Mouse (Mus musculus) cerebellum, postnatal 4 days (tissue): ENCODE measurements at regions not wholly inside any gene's neighbourhood (a gene's known extent, or its start where the extent isn't known, plus 50 kb on each side); places are given as distances from the start of the nearest gene placed in this dataset.

Experiments used
- DNase-seq, 2 experiments: peaks; one replicate each; pipeline ENCODE4 v3.0.0; 2022; ENCODE audit warnings: low spot score in 2 of 2, mixed read lengths in 1 of 2

GRCm38 (mm10) chr3:35318348-35318747 is 435.6 kb upstream of the Atp11b start:
- DNase-seq = no peak

GRCm38 (mm10) chr3:35320844-35321393 is 433.0 kb upstream of the Atp11b start:
- DNase-seq = no peak

GRCm38 (mm10) chr3:35321991-35322390 is 431.9 kb upstream of the Atp11b start:
- DNase-seq = no peak

DNA sequence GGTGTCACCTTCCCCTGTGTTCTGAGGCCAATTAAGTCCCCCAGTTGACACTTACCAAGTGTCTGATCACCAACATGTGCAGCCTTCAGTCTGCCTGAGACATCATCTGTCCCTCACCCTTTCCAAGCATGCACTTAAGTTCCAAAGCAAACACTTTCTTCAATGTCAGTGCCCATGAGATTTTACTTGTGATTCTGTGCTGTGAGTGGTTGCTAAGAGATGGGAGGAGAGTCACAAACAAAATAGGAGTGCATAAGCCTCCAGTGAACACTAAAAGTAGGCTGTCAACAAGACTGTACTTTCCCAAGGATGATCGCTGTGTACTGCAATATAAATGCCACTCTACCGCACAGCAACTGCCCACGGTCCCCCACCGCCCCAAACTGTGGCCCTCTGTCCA is 431.0 kb upstream of the Atp11b start:
- no peak for DNase-seq

DNA sequence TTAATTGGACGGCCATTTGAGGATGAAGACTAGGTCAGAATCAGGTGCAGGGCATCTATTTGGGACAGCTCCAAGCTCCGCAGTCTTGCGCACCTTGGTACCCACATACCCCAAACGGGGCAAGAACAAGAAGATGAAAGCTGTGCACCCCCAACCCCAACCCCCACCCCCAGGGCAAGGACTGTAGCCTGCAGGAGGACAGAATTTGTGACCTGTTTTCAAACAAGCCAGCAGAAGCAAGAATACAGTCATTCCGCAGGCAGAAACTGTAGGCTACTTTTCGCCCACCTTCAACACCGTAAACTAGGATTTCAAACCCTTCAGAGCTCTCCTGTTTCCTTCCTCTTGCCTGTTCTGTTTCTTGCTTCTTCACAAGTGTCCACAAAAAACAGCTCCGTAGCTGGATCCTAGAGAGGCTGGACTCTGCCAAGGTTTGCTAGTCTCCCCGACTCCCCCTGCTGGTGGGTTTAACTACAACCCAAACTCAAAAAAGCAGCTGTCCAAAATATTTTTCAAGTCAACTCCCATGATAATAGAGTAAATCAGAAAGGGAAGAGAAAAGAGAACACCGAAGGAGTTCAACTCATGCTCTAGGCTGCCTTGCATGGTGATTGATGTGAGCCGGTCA is 430.3 kb upstream of the Atp11b start:
- DNase-seq = peak in 1 of 2 experiments; percentile 63

DNA sequence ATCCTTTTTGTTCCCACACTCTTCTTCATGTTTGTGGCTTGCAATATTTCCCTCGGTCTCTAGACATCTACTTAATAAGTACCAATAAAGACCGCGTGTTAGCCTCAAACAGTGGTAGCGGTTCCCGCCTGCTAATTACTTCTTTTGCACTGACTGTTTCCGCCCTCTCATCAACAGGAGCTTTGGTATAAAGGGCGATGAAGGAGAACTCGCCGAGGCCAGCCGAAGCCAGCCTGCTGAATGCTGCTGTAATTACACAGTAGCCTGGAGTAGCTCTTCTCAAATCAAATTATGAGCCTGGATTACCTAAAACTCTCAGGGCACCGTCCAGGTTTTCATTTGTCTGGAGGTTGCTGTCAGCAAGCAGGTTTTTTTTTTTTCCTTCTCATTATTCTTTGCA is 429.7 kb upstream of the Atp11b start:
- DNase-seq = no peak

- no peak for DNase-seq
Observed at GRCm38 (mm10) chr3:35332534-35333272, 421.2 kb upstream of the Atp11b start.

- no peak for DNase-seq
Observed at GRCm38 (mm10) chr3:35334017-35334416, 419.9 kb upstream of the Atp11b start.

DNA sequence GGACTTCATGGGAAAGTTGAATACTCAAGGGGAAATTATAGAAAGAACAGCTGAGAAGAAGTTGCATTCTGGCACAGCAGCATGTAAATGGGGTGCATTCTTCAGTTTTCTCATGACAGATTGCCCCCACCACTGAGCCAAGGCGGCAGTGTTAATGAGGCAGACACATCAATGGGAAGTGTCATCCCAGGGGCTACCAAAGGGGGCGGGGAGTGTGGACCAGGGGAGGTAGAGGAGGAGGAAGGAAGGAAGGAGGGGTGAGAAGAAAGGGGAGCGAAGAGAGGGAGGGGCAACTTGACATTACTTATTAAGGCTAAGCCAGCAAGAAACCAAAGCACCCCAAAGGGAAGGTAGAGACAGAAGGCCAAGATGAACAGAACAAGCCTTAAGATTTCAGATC is 419.4 kb upstream of the Atp11b start:
- DNase-seq = peak in 1 of 2 experiments; percentile 42

- no peak for DNase-seq
Observed at GRCm38 (mm10) chr3:35335837-35336236, 418.1 kb upstream of the Atp11b start.

DNA sequence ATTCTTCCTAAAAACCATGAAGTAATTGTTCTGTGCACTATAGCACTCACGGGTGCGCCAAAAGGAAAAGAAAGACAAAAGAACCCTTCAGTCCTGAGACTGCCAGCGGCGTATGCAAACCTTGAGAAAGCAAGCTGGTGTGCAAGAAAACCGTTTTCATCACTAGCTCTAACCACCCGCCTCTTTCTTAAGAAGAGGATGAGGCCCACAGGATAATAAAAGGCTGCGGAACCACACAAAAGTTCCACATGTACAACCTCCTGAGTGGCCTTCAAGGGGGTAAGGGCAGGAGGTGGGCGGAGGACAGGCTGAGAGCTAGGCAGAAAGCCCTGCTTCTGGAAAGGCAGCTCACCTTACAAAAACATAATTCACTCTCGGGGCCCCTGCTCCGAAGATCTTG is 413.4 kb upstream of the Atp11b start:
- no peak for DNase-seq

GRCm38 (mm10) chr3:35340935-35341800 is 412.7 kb upstream of the Atp11b start:
- peak; percentile 37 to 72 for DNase-seq

GRCm38 (mm10) chr3:35341840-35342239 is 412.1 kb upstream of the Atp11b start:
- no peak for DNase-seq

DNA sequence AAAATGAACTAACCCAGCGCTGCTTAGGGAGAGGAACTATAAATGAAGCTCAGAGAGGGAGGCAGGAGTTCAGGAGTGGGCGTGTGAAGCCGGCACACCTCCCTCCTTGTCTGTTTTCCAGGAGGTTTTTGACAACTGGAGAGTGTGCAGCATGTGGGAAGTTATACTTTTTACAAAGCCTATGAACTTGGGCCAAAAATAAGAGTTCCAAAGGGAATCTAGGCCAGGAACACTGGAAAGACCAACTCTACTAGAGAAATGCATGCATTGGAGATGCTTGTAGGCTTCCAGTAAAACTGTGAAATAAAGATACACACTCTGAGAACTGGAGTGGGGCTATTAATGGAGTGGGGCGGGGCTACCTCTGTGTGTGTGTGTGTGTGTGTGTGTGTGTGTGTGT is 411.3 kb upstream of the Atp11b start:
- DNase-seq = no peak

GRCm38 (mm10) chr3:35343936-35344335 is 410.0 kb upstream of the Atp11b start:
- DNase-seq = no peak

GRCm38 (mm10) chr3:35349114-35349513 is 404.8 kb upstream of the Atp11b start:
- DNase-seq = peak in 1 of 2 experiments; percentile 36

- DNase-seq = no peak
Observed at GRCm38 (mm10) chr3:35353442-35353841, 400.5 kb upstream of the Atp11b start.

DNA sequence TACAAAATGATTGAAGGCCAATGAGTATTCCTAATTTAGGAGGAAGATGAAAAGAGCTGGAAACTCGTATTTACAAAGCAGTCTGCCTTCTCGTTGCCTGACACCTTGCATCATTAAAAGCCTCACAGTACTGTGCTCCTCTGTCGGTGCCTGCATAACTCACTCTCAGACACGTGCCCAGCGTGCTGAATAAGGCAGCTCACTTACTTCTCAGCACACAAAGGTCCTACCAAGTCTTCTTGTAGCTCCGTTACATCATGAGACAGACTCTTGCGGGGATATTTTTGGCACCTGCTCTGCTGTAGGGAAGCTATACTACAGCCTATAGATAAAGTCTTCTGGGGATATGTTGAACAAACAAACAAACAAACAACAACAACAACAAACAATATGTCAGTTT is 400.0 kb upstream of the Atp11b start:
- no peak for DNase-seq

DNA sequence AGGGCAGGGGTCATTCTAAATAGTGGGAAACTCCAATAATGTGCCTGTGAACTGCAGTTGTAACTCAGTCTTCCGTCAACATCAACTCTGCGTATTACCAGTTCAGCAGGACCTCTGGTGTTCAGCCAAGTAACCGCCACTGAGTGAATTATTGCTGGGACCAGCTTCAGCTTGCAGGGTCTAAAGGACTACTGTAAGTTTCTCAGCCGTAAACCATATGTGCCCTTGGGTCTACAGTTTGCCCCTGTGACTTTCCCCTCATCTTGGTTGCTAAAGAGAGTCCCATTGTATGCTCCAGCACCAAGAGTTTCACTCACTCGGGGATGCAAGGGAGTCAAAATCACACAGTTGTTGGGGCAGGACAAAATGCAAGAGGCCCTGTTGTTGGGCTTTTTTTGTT is 399.6 kb upstream of the Atp11b start:
- peak in 1 of 2 experiments; percentile 17 for DNase-seq

DNA sequence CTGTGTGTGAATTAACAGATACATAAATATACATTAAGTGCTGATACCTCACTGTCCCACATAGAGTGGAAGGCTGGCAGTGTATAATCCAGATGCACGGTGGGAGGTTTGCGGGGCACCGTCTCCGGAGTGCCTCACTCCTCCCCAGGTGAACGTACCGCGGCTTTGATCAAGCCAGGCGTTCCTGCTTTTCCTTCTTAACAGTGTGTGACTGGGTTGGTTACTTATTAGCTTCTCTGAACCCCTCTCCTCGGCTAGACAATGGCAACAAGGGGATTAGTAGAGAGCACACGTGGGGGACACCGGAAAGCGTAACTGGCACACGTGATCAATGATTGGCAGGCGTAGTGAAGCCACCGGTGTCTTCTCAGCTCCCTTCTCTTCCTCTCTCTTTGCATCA is 396.8 kb upstream of the Atp11b start:
- DNase-seq = no peak

GRCm38 (mm10) chr3:35358541-35358940 is 395.4 kb upstream of the Atp11b start:
- DNase-seq = no peak

GRCm38 (mm10) chr3:35359288-35359687 is 394.6 kb upstream of the Atp11b start:
- DNase-seq = no peak
